Mouse (Mus musculus) activated CD4-positive, CD25-positive, alpha-beta regulatory T cell, adult 4 months (primary cell): ENCODE measurements around the gene Pgc. TPM values are rescaled to one million over a fixed set of nuclear protein-coding genes. Genes with fewer than 3 reads are reported as not detected.

Source experiments
- ATAC-seq: one replicate; pipeline ENCODE4 v1.8.0; 2017
- polyA plus RNA-seq, 2 experiments: library from polyadenylated mRNA; unstranded; fragments of 100-300 nt; shearing (Covaris generic); gene quantifications; one replicate each; pipeline ENCODE4 v1.2.1; 2017

Gene Pgc
- polyA plus RNA-seq, result not detected

GRCm38 (mm10) chr17:47726566-47726965 is at the start of gene Pgc:
Gene Pgc (plus strand): TSS chr17:47726842.
- ATAC-seq, result no peak

DNA sequence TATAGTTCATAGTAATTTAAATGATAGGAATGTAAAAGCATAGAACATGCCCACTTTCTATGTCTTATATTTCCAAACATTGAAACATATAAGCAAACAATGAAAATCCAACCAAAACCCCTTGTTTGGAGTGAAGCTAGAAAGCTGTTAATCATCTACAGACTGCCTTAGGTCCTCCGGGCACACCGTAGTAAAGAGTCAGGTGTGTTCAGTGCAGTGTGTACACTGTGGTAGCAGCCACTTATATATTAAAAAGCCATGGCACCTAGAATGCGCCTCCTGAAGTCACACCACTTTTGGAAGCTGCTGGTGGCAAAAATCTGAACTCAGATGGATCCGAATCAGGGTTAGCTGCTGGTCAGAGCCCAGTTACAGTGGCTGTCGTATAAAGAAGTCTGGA is 48.4 kb upstream of the Pgc start:
- ATAC-seq, result no peak

GRCm38 (mm10) chr17:47678702-47679101 is 47.9 kb upstream of the Pgc start:
- no peak for ATAC-seq

GRCm38 (mm10) chr17:47682836-47683235 is 43.8 kb upstream of the Pgc start:
- ATAC-seq, result no peak

DNA sequence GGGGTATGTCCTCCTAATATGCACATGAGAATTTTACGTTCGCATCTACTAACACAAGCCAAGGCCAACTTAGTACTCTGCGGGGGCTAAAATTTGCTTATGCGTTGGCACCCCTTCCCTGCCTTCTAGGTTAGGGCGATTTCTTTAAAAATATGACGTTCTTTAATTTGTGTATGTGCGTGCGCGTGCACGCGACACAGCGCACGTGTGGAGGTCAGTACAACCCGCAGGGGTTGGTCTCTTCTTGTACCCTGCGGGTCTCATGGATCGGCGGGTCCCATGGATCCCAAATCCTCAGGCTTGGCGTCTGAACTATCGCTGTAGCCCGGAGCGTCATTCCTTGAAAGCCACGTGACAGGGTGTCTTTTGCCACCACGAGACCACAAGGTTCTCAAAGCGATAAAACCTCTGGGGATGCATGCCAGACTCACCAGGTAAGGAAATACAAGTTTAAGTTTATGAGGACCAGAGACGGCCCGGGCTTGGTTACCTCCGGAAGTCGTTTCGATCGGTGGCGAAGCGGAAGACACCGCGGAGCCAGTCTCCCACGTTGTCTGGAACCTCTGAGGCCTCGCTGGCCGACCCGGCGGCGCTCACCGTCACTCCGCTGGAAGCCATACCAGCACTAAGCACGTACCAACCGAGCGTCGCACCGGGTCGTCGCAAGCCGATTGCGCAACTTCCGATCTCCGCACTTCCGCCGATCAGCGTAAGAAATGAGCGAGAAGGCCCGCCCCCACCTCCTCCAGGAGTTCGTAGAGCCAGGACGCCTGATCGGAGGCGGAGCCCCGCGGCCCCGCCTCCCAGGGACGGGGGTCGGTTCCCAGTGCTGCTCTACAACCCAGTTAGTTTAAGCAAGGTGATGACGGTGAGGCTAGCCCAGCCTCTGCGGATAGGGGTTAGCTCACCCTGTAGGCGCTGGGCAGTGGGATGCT is 39.0 kb upstream of the Pgc start:
- ATAC-seq, result peak; percentile 92

GRCm38 (mm10) chr17:47688344-47688607 is 38.4 kb upstream of the Pgc start, which contains the start of gene Tomm6:
Gene Tomm6 (minus strand): TSS chr17:47688386.
- no peak for ATAC-seq

DNA sequence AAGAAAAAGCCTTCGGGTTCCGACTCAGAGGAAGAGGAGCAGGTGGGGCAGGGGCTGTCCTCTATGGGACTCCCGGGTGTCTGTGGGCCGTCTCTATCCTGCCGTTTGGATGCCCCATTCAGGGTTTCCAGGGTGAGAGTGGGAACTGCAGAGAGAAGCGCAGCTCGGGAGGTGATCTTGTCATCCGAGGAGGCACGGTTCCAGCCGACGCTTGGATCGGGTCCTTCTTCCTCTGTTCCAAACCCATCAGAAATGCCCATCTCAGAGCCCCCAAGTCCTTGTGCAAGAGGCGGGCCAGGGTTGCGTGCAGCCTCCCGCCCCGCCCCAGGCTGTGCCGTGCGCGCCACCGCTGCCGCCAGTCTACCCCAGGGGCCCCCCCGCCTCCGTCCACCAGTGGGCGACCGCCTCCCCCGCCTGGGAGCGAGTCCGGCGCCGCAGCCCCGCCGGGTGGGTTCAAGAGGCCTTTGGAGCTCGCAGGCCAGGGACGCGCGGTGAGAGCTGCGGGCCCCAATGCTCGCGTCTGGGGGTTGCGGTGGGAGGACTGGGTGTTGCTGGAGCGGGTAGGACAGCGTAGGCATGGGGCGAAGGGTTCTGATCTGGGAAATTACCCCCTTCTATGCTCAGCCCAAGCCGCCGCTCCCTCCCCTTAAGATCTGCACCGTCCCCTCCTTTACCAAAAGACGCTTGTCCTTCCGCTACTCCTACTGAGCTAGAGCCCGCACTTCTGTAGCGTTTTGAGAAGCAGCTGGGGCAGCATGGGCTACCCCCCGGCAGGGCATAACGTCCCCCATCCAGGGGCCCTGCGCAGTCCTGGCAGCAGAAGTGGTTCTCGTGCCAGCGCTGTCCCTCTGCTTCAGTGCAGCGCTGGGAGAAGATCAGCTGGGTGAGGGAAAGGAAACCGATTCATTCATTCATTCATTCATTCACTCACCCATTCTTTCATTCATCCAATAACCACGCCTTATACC is 37.8 kb upstream of the Pgc start, which contains the start of gene Frs3:
Frs3 (plus strand) TSS at position 423 of the 968 bp plus-strand sequence.
- ATAC-seq, result peak; percentile 24

GRCm38 (mm10) chr17:47689894-47690293 is 36.7 kb upstream of the Pgc start:
- ATAC-seq, result no peak

DNA sequence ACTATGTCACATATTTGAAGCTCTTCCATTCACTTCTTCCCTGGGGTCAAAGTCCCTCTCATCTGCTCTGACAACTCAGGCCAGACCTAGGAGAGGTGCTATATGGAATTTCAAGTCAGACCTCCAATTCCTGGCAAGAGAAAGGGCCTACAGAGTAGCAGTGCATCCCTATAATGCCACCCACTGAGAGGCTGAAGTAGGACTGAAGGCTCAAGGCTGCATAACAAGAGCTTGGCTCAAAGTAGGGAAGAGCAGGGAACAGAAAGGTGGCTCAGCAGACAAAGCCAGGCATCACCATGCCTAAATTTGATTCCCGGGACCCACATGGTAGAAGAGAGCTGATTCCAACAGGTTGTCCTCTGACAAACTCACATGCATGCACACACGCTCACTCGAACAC is 35.0 kb upstream of the Pgc start:
- ATAC-seq, result no peak

DNA sequence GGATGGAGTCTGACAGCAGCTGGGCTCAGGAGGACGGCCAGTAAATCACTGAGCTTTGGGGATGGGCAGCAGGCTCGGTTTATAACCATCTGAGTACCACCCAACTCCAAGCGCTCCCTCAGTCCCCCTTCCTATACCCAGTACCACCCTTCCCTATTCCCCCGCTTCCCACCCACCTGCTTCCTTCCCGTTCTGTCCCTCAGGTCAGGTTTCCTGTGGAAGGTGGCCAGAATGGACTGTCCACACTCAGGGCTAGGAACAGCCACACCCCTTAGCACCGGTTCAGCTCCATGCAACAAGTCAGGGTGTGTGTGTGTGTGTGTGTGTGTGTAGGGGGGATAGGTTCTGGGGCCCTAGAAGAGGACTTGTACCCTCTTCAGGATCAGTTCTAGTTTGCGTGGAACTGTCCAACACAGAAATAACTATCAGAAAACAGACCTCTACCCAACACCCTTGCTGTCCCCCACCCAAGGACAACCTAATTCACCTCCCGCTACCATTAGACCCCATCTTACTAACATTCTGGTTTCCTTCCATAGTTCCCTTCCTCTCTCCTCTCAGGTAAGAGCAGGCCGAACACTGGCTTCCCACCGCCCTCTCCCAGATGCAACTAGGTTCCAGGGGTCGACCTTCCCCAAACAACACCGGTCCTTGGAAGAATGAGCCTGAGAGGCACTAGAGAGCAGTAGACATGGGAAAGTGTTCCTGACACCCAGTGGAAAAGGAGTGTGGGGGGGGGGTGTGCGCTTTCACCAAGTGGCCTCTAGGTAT is 32.8 kb upstream of the Pgc start:
- ATAC-seq, result no peak

DNA sequence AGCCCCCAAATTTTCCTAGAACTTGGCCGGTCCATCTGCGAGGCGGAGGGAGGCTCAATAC is 32.4 kb upstream of the Pgc start, which contains the start of gene Gm21981:
Gm21981 (minus strand) TSS at position 14 of the 61 bp plus-strand sequence.
- ATAC-seq, result no peak

GRCm38 (mm10) chr17:47694503-47695336 is 31.9 kb upstream of the Pgc start, which contains the start of gene Prickle4:
Gene Prickle4 (minus strand): TSS chr17:47694736.
- ATAC-seq, result peak; percentile 95

DNA sequence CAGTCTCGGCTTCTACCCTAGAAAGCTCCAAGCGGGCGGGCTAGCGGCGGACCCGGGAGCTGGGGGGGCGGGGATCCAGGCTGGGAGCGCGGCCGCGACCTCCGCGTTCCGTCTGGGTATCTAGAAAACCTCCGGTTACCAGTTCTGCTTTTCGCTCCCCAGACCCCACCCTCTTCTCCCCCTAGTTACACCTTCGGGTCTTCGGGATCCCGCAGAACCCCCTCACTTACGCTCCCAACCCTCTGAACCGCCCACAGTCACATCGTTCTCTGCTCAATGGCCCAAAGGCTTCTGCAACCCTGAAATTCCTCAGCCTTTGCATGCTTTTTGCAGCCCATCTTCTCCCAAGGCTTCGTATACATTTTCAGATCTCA is 31.3 kb upstream of the Pgc start:
- no peak for ATAC-seq

DNA sequence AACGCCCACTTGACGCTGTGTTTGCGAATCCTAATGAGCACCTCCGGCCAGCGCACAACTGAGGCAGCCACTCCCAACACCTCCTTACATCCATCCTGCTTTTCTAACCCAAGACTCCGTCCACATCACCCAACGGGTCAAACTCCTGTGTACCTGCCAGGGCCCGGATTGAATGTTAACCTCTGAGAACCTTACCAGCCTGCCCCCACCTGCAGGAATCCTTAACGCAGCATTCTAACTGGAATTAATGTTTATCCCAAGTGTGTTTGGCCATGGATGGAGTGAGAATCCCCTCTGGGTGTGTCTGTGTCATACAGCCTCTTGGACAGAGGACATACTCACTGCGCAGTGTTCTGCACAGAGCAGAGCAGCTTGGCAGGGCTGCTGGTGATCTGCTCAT is 28.5 kb upstream of the Pgc start:
- no peak for ATAC-seq

- no peak for ATAC-seq
Measured at GRCm38 (mm10) chr17:47699055-47699454, 27.6 kb upstream of the Pgc start.

DNA sequence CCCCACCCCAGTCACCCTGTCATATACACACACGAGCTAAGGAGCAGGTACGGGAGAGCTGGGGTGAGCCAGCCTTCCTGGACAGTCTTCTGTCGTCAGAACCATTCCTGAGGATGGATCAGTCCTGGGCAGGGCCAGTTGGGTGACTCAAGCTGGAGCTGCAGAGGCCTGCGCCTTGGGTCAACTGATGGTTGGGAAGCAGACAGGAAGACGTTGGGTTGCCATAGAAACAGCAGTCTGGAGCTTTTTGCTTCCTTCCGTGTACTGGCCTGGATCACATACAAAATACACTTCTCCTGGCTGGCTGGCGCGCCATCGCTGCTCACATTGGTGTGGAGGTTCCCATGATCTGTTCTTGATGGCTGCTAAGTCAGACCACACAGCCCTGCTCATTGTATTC is 24.8 kb upstream of the Pgc start:
- ATAC-seq, result no peak

DNA sequence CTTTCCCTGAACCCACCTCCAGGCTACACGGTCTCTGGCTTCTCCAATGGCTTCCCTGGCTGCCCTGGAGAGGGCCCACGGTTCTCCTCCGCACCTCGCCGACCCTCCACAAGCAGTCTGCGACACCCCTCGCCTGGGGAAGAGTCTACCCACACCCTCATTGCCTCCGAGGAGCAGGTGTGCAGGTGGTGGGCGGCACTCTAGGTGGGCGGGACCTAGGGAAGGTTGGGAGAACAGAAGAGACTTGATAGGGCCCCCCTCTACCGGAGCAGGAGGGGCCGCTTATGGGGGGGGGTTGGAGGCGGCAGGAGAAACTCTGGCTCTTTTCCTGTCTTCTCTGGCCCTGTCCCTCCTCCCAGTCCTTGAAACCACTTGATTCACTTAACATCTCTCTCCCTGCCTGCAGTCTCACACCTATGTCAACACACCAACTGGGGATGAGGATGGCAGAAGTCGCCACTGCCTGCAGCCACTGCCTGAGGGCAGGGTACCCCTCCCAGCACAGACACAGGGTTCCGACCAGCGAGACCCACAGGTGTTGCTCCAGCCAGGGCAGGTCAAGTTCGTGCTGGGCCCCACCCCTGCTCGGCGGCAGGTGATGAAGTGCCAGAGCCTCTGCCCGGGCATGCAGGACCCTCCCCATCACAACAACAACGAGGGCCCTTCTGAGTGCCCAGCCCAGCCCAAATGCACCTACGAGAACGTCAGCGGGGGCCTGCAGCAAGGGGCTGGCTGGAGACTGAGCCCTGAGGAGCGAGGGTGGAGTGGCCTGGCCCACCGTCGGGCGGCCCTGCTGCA is 23.9 kb upstream of the Pgc start:
- ATAC-seq, result no peak

GRCm38 (mm10) chr17:47703556-47703955 is 23.1 kb upstream of the Pgc start:
- ATAC-seq, result no peak

GRCm38 (mm10) chr17:47704692-47705091 is 21.9 kb upstream of the Pgc start:
- ATAC-seq, result no peak

GRCm38 (mm10) chr17:47706196-47706595 is 20.4 kb upstream of the Pgc start:
- no peak for ATAC-seq

- ATAC-seq, result no peak
Measured at GRCm38 (mm10) chr17:47707961-47708360, 18.7 kb upstream of the Pgc start.
